Mouse (Mus musculus): Measurements from ENCODE around the gene Sftpa1.

Gene Sftpa1

DNA sequence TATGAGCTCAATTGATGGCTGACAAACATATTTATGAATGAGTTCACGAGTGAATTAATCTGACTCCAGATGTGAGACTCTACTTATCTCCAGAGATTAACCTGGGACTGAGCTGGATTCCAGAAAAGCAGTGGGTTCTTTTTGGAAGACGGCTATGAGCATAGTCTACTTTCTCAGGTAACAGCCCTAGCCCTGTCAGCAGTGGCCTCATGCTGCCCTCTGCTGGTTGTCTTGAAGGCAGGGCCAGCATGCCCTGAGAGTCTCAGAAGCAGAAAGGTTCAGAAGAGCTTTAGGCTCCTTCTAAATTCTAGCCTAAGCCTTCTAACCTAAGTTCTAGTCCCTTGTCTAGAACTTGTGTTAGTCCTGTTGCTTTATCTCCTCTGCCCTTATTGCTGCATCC, 31.1 kb downstream of the Sftpa1 start:
- DNase-seq: no peak

DNA sequence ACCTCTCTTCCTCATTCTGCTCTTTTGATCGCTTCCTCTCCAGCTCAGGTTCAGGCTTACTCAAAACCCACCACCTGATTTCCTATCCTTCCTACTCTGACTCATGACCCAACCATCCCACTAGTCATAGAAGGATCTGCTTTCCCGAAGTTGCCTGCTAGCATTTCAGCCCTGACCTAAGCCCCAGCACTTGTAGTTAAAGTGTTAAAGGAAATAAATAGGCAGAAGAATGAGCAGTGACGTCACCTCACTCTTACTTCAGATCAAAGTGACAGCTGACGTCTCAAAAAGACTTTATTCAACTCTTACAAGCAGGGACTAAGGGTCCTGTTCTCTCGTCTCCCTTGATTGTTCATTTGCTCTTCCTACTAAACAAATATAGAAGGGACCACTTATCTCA, 35.7 kb downstream of the Sftpa1 start:
- no peak for DNase-seq

DNA sequence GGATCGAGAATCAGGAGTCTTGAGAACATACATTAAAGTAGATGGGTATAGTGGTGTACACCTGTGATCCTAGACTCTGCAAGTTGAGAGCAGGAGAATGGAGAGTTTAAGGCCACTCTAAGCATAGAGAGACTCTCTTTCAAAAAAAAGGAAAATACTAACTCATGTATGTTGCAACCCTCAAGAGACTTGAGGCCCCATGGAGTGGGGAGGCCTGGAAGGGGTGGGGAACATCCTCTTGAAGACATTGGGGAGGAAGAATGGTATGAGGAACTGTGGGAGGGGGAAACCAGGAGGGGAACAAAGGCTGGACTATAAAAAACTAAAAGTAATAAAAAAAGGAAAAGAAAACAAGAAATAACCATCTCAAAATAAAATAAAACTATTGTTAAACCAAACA, 37.0 kb downstream of the Sftpa1 start:
- DNase-seq: no peak

DNA sequence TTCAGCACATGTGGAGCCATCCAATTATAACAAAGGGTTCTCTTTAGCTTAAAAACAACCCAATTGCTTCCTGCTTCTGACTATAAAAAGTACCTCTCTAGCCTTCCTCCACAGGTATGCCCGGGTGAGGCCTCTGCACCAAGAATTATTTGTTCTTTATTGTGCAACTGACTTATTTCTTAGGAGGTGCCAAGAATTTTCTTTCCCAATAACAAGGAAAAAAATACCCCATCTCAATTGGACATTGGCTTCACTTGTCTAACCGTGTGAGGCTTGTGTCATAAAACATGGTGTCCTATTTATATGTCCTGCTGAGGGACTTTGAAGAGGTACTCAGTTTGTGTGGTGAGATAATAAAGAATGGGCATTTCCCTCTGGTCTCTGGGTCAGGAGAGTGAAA, 38.9 kb downstream of the Sftpa1 start:
- no peak for DNase-seq

DNA sequence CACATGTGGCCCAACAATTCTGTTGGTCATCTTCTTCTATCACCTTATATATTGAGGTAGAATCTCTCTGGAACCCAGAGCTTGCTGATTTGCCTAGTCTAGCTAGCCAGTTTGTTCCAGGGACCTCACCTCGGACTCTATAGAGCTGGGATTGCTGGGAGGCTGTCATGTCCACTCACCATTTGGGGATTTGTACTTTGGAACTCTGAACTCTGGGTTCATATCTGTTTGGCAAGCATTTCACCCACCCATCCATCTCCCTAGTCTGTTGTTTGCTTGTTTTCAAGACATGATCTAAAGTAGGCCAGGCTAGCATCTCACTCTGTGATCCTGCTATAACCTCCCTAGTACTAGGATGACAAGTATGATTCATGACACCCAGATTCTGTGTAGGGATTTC, 43.2 kb downstream of the Sftpa1 start:
- no peak for DNase-seq

DNA sequence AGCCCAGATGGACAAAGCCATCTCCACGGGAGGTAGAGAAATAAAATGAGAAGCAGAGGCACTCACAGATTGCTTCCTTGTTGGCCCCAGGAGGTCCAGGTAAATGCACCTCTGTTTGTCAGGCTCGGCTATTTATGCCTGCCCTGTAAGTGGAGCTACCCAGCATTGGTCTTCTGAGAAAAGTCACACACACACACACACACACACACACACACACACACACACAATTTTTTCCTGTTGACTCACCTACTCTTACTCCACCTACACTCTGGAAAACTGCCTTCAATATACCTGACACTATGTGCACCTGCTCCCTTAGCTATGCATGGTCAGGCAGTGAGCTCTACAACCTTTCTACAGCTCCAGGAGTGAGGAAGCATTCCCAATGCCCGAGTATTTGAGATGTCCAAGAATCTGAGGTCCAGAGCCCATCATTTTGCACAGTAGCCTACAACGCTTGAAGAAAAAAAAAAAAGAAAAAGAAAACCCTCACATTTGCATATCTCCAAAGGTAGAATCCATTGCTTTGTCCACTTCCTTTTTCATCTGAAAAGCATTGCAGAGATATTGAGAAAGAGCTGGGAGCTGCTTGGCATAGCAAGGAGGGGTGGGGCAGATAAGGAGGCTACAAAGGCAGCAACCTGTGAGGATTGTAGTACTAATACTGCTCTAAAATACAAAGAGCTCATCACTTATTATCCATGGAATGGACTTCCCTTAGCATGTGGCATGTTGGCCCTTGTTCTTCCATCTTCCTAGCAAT, 53.7 kb downstream of the Sftpa1 start, which contains the start of gene Sftpd:
Gene Sftpd (minus strand): TSS at position 91 of the 763 bp plus-strand sequence.
- DNase-seq: no peak
